Mouse (Mus musculus) cerebellum, postnatal 36 days (tissue): ENCODE measurements around the gene H2-Ke6.

Experiments
- DNase-seq, 2 experiments: peaks; one replicate each; pipeline ENCODE4 v3.0.0; 2021 to 2022; ENCODE audit warnings: mixed read lengths in 2 of 2

H2-Ke6 gene

GRCm38 (mm10) chr17:34027656-34028223, at the start of gene H2-Ke6:
H2-Ke6 (minus strand) TSS chr17:34028060.
- peak; percentile 85 to 89 for DNase-seq

GRCm38 (mm10) chr17:34077549-34077948, 49.7 kb upstream of the H2-Ke6 start:
- DNase-seq = peak; percentile 59 to 74

GRCm38 (mm10) chr17:34075271-34075670, 47.4 kb upstream of the H2-Ke6 start:
- peak; percentile 63 to 75 for DNase-seq

DNA sequence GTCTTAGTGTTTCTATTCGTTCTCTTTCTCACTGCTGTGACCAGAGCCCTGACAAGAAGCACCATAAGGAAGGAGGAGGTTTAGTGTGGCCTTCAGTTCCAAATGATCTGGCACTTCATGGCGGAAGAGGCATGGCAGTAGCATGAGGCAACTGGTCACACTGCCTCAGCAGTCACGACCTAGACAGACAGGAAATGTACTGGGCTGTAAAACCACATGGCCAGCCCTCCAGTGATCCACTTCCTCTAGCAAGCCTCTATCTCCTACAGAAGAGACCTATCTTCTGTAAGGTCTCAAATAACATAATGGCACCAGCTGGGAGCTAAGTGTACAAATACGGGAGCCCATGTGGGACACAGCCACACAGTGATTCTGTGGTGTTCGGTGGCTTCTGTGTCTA, 44.2 kb upstream of the H2-Ke6 start:
- DNase-seq = no peak

GRCm38 (mm10) chr17:34068864-34069263, 41.0 kb upstream of the H2-Ke6 start:
- DNase-seq = no peak

DNA sequence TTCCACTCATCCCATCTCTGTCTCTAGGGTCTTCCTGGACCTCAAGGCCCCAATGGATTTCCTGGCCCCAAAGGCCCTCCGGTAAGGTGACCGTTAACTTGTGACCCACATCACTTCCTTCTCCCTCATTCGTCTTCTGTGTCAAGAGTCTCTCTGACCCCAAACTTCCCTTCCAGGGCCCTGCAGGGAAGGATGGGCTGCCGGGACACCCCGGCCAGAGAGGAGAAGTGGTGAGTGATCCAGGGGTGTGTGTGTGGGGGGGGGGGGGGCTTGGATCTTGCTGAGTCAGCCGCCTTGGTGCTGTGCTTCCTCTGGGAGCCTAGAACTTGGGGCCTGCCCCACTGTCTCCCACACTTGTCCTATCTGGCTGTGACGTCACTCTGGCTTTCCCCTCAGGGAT, 29.4 kb upstream of the H2-Ke6 start:
- no peak for DNase-seq

DNA sequence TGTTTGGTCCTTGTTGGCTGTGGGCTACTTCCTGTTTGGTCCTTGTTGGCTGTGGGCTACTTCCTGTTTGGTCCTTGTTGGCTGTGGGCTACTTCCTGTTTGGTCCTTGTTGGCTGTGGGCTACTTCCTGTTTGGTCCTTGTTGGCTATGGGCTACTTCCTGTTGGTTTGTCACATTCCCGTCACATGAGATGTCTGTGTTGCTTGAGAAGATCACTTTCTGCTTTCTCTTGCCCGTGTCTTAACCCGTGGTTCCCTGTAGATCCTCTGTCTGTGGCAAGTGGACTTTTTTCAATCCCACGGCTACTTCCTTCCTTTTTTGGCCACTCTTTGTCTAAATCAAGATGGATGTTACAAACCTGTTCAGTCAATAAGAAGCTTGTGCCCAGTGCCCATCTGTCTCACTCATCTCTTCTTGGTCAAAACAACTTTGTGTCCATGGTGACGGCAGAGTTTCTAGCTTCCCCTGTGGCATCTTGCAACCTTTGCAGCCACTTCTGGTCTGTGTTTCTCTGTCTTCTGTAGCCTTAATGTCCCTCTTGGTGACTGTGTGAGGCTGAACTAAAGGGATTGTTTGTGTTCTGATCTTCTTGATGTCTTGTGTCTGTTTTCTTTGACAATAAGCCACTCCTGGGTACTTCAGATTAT, 19.7 kb upstream of the H2-Ke6 start:
- DNase-seq = no peak

DNA sequence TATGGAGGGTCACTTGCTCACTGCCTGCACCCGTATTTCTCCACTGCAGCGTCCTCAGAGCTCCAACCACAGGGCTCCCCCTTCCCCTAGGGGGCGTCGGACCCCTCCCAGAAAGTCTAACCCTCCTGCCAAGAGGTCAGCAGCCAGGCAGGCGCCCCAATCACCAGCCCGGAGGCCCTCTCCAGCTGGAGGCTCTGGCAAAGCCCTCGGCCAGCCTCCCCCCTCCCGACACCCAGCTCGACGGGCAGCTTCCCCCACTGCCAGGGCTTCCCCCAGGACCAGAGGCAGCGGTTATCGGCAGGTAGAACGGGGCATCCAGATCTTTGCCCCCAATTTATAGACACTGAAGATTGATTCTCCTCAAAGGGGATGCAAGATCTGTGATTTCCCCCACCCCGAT, 18.1 kb upstream of the H2-Ke6 start:
- no peak for DNase-seq

GRCm38 (mm10) chr17:34039562-34040450, 11.9 kb upstream of the H2-Ke6 start:
- no peak for DNase-seq

DNA sequence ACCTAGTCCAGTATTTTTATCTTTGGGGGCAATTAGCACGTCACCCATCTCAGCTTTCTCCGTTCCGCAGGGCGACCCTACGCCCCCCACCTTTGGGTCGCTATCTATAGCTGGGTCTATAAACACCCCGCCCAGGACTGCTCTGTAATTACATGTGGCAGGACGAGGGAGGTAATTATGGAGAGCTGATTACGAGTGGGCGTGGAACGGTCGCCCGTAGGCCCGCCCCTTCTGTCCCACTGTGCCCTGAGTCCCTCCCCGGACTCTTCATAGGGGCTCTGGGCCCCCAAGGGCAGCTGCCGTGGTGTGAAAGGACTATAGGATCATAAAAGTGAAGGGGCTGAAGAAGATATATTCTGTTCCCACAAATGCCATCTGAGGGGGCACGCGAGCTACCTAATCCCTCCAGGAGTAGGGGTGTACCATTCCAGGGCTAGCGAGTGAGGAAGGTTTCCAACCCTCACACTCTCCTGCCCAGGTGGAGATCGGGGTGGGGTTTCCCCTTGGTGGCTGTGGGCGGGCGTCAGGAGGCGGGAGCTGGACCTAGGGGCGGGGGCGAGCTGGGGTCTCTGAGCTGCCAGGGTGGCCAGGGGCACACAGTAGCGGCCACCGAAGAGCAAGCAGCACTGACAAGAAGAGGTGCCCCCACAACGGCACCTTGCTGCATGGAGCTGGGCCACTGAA, 11.2 kb upstream of the H2-Ke6 start, which contains the start of gene Col11a2:
Gene Col11a2 (plus strand): TSS at position 560 of the 684 bp plus-strand sequence.
- DNase-seq = no peak

GRCm38 (mm10) chr17:34038440-34038839, 10.6 kb upstream of the H2-Ke6 start:
- peak in 1 of 2 experiments; percentile 50 for DNase-seq

- DNase-seq = no peak
Measured at GRCm38 (mm10) chr17:34037241-34037640, 9.4 kb upstream of the H2-Ke6 start.

- no peak for DNase-seq
Measured at GRCm38 (mm10) chr17:34036647-34037046, 8.8 kb upstream of the H2-Ke6 start.

GRCm38 (mm10) chr17:34035517-34035916, 7.7 kb upstream of the H2-Ke6 start:
- DNase-seq = no peak

- peak; percentile 60 to 69 for DNase-seq
Measured at GRCm38 (mm10) chr17:34034064-34034463, 6.2 kb upstream of the H2-Ke6 start.

DNA sequence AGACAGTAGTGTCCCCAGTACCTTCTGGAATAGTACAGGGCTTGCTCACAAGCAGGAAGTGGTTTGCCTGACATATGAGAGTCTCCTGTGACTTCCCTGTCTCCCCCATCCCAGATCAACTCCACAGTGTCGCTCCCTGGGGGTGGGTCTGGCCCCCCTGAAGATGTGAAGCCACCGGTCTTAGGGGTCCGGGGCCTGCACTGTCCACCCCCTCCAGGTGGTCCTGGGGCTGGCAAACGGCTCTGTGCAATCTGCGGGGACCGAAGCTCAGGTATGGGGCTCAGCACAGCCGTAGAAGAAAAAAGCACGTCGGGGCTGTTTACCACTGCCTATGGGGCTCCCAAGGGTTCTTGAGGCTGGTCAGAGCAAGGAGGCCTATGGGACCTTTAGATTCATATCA, 5.6 kb upstream of the H2-Ke6 start:
- DNase-seq = no peak

GRCm38 (mm10) chr17:34032806-34033205, 4.9 kb upstream of the H2-Ke6 start:
- no peak for DNase-seq

GRCm38 (mm10) chr17:34032174-34032632, 4.3 kb upstream of the H2-Ke6 start:
- DNase-seq = no peak

- DNase-seq = peak; percentile 97 to 99
Measured at GRCm38 (mm10) chr17:34031465-34032173, 3.8 kb upstream of the H2-Ke6 start, which contains the start of the genes Slc39a7 and Rxrb. Slc39a7 (minus strand) TSS chr17:34031682. Rxrb (plus strand) TSS chr17:34031812.

GRCm38 (mm10) chr17:34030861-34031326, 3.0 kb upstream of the H2-Ke6 start:
- DNase-seq = peak in 1 of 2 experiments; percentile 51

GRCm38 (mm10) chr17:34029890-34030595, 2.2 kb upstream of the H2-Ke6 start:
- DNase-seq = no peak
